In the genomic region with DNA sequence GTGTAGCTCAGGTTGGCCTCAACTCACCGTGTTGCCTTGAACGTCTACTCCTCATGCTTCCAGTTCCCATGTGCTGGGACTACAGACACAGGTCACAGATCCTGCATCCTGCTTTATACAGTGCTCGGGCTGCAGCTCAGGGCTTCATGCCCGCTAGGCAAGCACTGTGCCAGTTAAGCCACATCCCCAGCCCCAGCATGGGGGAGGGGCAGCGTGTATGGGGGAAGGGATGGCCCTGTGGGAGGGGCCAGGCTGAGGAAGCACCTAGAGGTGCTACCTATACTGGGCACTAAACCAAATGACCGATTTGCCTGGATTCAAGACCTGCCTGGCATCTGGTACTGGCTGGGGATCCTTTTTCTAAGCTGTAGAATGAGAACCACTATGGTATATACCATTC, we compare ENCODE assay signal across 19 mouse cellular contexts. TPM values are rescaled to one million over a fixed set of nuclear protein-coding genes. Genes with fewer than 3 reads are reported as not detected.
DNase-seq lines count a peak whose midpoint lies in the region; TF ChIP-seq lines count a peak whose summit lies in the region.
"Had no signal": no experiment of that assay in that cellular context is flagged by ENCODE, and none has a peak within 500 bp of the region (broad histone marks: within the 10 kb centered on the region; RNA-seq: fewer than 3 reads in every experiment).

No protein-coding gene starts in this region.

- no peak overlapping the region for H3K4me3 ChIP-seq in CH12.LX (replicated peaks in 1 of 3; ENCODE audit: low read depth in 2 of 3, low read length in 2 of 3, poor library complexity in 1 of 3)
- H3K4me3 ChIP-seq: embryonic facial prominence, embryonic 13.5 days; forebrain, embryonic 12.5 days; heart, embryonic 13.5 days; hindbrain, embryonic 15.5 days had no signal

- no peak for TF ChIP-seq RAD21 in CH12.LX (IDR thresholded peaks at IDR 0.05; ENCODE audit: low read depth, low read length)

- no peaks in the 10 kb centered on the region for H3K79me2 ChIP-seq in CH12.LX (replicated peaks; ENCODE audit: control insufficient read depth, extremely low read depth, insufficient read depth, poor library complexity, severe bottlenecking)

- H3K27ac ChIP-seq in CH12.LX (ENCODE audit: insufficient read depth, low read depth) = no peak overlapping the region
- H3K27ac ChIP-seq: embryonic facial prominence, embryonic 13.5 days; forebrain, embryonic 12.5 days; heart, embryonic 13.5 days; hindbrain, embryonic 15.5 days had no signal

- no peaks in the 10 kb centered on the region for H3K36me3 ChIP-seq in CH12.LX (replicated peaks in 1 of 2; ENCODE audit: control insufficient read depth in 1 of 2, insufficient read depth in 1 of 2, low read length in 1 of 2)
- H3K36me3 ChIP-seq: embryonic facial prominence, embryonic 13.5 days; forebrain, embryonic 12.5 days; G1E; heart, embryonic 13.5 days; hindbrain, embryonic 15.5 days had no signal

- dilution Hi-C loops in CH12.LX (cut with MboI; ENCODE audit: extremely low pct_ligation_motif_present, extremely low pct_unique_long_range_greater_than_20kb, low sequenced_read_pairs) = no loop called here

- intact Hi-C loops in left cerebral cortex, postnatal 4 days (cut with DNase I) = no loop called here

- TF ChIP-seq EP300 in CH12.LX (IDR thresholded peaks at IDR 0.05; ENCODE audit: low read length) = no peak

- TF ChIP-seq POLR2A in CH12.LX (IDR thresholded peaks at IDR 0.05; ENCODE audit: low read depth, low read length) = no peak

- H3K4me1 ChIP-seq in CH12.LX (ENCODE audit: control insufficient read depth in 1 of 2, insufficient read depth in 2 of 2) = peaks cover 4 to 7% of the 10 kb centered on the region in 2 experiments; a peak in 2 of 4 replicates

- no peak overlapping the region for H3K9ac ChIP-seq in CH12.LX (ENCODE audit: insufficient read depth, low read depth)
- H3K9ac ChIP-seq: embryonic facial prominence, embryonic 13.5 days; forebrain, embryonic 12.5 days; heart, embryonic 13.5 days; hindbrain, embryonic 15.5 days had no signal

- peaks cover 95% of the 10 kb centered on the region for H3K27me3 ChIP-seq in CH12.LX (replicated peaks)
- H3K27me3 ChIP-seq: embryonic facial prominence, embryonic 13.5 days; forebrain, embryonic 12.5 days; hindbrain, embryonic 15.5 days had no signal

- in situ Hi-C loops in CH12.LX (cut with MboI; ENCODE audit: low pct_ligation_motif_present, low pct_unique_long_range_greater_than_20kb, low sequenced_read_pairs) = loop anchor here (5.0 kb wide), 1 partner anchor 103 kb away; no protein-coding TSS in a partner anchor

- H3K9me3 ChIP-seq in CH12.LX (replicated peaks; ENCODE audit: low read length) = no peaks in the 10 kb centered on the region
- H3K9me3 ChIP-seq: embryonic facial prominence, embryonic 13.5 days; forebrain, embryonic 12.5 days; G1E; heart, embryonic 13.5 days; hindbrain, embryonic 15.5 days had no signal

- peak; percentile 35 for DNase-seq in left cerebral cortex, postnatal 4 days
- no peak for DNase-seq in left cerebral cortex, adult 9 months (ENCODE audit: low spot score in 2 of 2)
- DNase-seq in CH12.LX (ENCODE audit: extremely low read depth) = no peak
- peak; percentile 10 for DNase-seq in T-cell, adult 2 months (ENCODE audit: low spot score)
- DNase-seq in thymus, postnatal 4 days = peak; percentile 26
- no peak for DNase-seq in right cerebral cortex, postnatal 14 days
- DNase-seq: adrenal gland, postnatal 10 days; cerebellum, adult 2 months; cerebellum, postnatal 36 days; gastrocnemius, postnatal 36 days; heart, adult 11 months; heart, postnatal 36 days had no signal

- TF ChIP-seq CTCF in CH12.LX (conservative IDR thresholded peaks at IDR 0.05 in 1 of 2, IDR thresholded peaks at IDR 0.05 in 1 of 2; ENCODE audit: low read depth in 2 of 2, low read length in 2 of 2) = no peak

- H3K4me2 ChIP-seq in CH12.LX (ENCODE audit: insufficient read depth, low read depth, poor library complexity, severe bottlenecking) = no peak overlapping the region
- H3K4me2 ChIP-seq: embryonic facial prominence, embryonic 13.5 days; forebrain, embryonic 12.5 days; heart, embryonic 13.5 days; hindbrain, embryonic 15.5 days had no signal

TF ChIP-seq in CH12.LX, 34 proteins besides CTCF, POLR2A, EP300 and RAD21:
- TF ChIP-seq GABPA (IDR thresholded peaks at IDR 0.05; ENCODE audit: insufficient replicate concordance, low read depth, low read length) = no peak
- peak; percentile 33; the same call in 1 of the 2 replicates for TF ChIP-seq CHD2 (IDR thresholded peaks at IDR 0.05; ENCODE audit: low read length)

RNA-seq across cellular contexts. Expression of a gene that starts 20.2 kb away (rescaled TPM):
- 10 to 100 TPM; 18.2 to 23.1 TPM for total RNA-seq in left cerebral cortex, postnatal 4 days (2021)
- not detected in 2 replicates for total RNA-seq in CH12.LX (2012; rRNA removed)
- total RNA-seq in CH12.LX (2014; rRNA removed) = not detected in 2 replicates
- not detected in 2 replicates for polyA plus RNA-seq in CH12.LX (2012; ENCODE audit: insufficient read length, low read depth)
- polyA plus RNA-seq: G1E had no signal

RNA-seq across cellular contexts. Expression of a gene that starts 38.3 kb away (rescaled TPM):
- total RNA-seq in left cerebral cortex, postnatal 4 days (2021) = under 1 TPM; 0.40 to 0.54 TPM
- total RNA-seq in CH12.LX (2012; rRNA removed) = not detected in 2 replicates
- total RNA-seq in CH12.LX (2014; rRNA removed) = not detected in 2 replicates
- polyA plus RNA-seq in CH12.LX (2012; ENCODE audit: insufficient read length, low read depth) = not detected in 2 replicates
- total RNA-seq: G1E had no signal
- polyA plus RNA-seq: G1E had no signal

RNA-seq across cellular contexts. Expression of a gene that starts 40.8 kb away (rescaled TPM):
- total RNA-seq in left cerebral cortex, postnatal 4 days (2021) = under 1 TPM; 0.08 to 0.26 TPM
- under 0.01 and 0.04 TPM in 2 replicates for total RNA-seq in CH12.LX (2012; rRNA removed)
- total RNA-seq in CH12.LX (2014; rRNA removed) = not detected in 2 replicates
- polyA plus RNA-seq in CH12.LX (2012; ENCODE audit: insufficient read length, low read depth) = not detected in 2 replicates
- polyA plus RNA-seq: forebrain, embryonic 12.5 days; forebrain, embryonic 16.5 days; G1E; heart, postnatal 0 days had no signal

Comparison
In these comparisons a context has a peak if more than half of its experiments do, and no peak if none do; other contexts are left out.
1. DNase-seq: peak in left cerebral cortex, postnatal 4 days (single experiment), T-cell, adult 2 months (single experiment) and thymus, postnatal 4 days (single experiment); none in left cerebral cortex, adult 9 months (0 of 2), CH12.LX (single experiment) and right cerebral cortex, postnatal 14 days (single experiment).
2. RNA of a gene that starts 20.2 kb away (total RNA-seq): 18.2 to 23.1 TPM in left cerebral cortex, postnatal 4 days; not detected in CH12.LX; every median in the first group is over 10 times any median in the second.